8 mouse cellular contexts compared by ENCODE assay signal in genomic region chr10:77969274-77969972, GRCm38 (mm10). TPM values are rescaled to one million over a fixed set of nuclear protein-coding genes. Genes with fewer than 3 reads are reported as not detected.
DNase-seq lines count a peak whose midpoint lies in the region; ATAC-seq and TF ChIP-seq lines count a peak whose summit lies in the region.

No protein-coding gene starts in this region.

- TF ChIP-seq POLR2A in limb, embryonic 14.5 days (IDR thresholded peaks at IDR 0.05; ENCODE audit: borderline replicate concordance, extremely low read depth, insufficient read depth, insufficient read length), result no peak

- no peaks in the 10 kb centered on the region for H3K36me3 ChIP-seq in forebrain, embryonic 14.5 days (ENCODE audit: control insufficient read depth, insufficient read depth, low read length)
- no peaks in the 10 kb centered on the region for H3K36me3 ChIP-seq in hindbrain, embryonic 15.5 days
- H3K36me3 ChIP-seq in limb, embryonic 14.5 days (ENCODE audit: control insufficient read depth, insufficient read depth, low read length), result no peaks in the 10 kb centered on the region
- no peaks in the 10 kb centered on the region for H3K36me3 ChIP-seq in midbrain, embryonic 15.5 days (replicated peaks)
- H3K36me3 ChIP-seq in stomach, postnatal 0 days (ENCODE audit: control insufficient read depth, insufficient read depth, low read length), result no peaks in the 10 kb centered on the region

- 7% methylated on average over 26 of the region's 26 CpGs for WGBS in forebrain, embryonic 14.5 days
- WGBS in hindbrain, embryonic 15.5 days, result 5% methylated on average over 26 of the region's 26 CpGs
- 6% methylated on average over 26 of the region's 26 CpGs for WGBS in limb, embryonic 14.5 days
- WGBS in midbrain, embryonic 15.5 days, result 5% methylated on average over 26 of the region's 26 CpGs
- 3% methylated on average over 26 of the region's 26 CpGs for WGBS in stomach, postnatal 0 days

- intact Hi-C loops in heart, postnatal 25 days (cut with DNase I), result no loop called here

- H3K4me3 ChIP-seq in forebrain, embryonic 14.5 days (ENCODE audit: low read depth, low read length), result peak overlapping the region; percentile 30
- H3K4me3 ChIP-seq in hindbrain, embryonic 15.5 days, result peak overlapping the region; percentile 42
- H3K4me3 ChIP-seq in limb, embryonic 14.5 days (replicated peaks; ENCODE audit: low read length), result peak overlapping the region; percentile 31
- H3K4me3 ChIP-seq in midbrain, embryonic 15.5 days, result peak overlapping the region; percentile 46
- peak overlapping the region; percentile 8; the same call in 1 of the 2 replicates for H3K4me3 ChIP-seq in stomach, postnatal 0 days (ENCODE audit: low read depth, low read length)

- TF ChIP-seq CTCF in stomach, postnatal 0 days (IDR thresholded peaks at IDR 0.05; ENCODE audit: low read depth), result no peak

- no peak for TF ChIP-seq EP300 in stomach, postnatal 0 days (optimal IDR thresholded peaks at IDR 0.05)

- peak; percentile 88 for ATAC-seq in forebrain, embryonic 14.5 days
- peak; percentile 85 for ATAC-seq in hindbrain, embryonic 15.5 days (ENCODE audit: low FRiP score, low read depth)
- ATAC-seq in limb, embryonic 14.5 days (ENCODE audit: low FRiP score, low read depth), result peak; percentile 47; the same call in 1 of the 2 replicates
- peak; percentile 94 for ATAC-seq in midbrain, embryonic 15.5 days (replicated peaks)
- ATAC-seq in stomach, postnatal 0 days (ENCODE audit: low FRiP score, low TSS enrichment), result peak; percentile 71

- H3K9me3 ChIP-seq in forebrain, embryonic 14.5 days (replicated peaks; ENCODE audit: control insufficient read depth, low read length), result no peaks in the 10 kb centered on the region
- H3K9me3 ChIP-seq in hindbrain, embryonic 15.5 days, result no peaks in the 10 kb centered on the region
- H3K9me3 ChIP-seq in limb, embryonic 14.5 days (ENCODE audit: control insufficient read depth, low read length), result no peaks in the 10 kb centered on the region
- H3K9me3 ChIP-seq in midbrain, embryonic 15.5 days, result no peaks in the 10 kb centered on the region
- no peaks in the 10 kb centered on the region for H3K9me3 ChIP-seq in stomach, postnatal 0 days (ENCODE audit: control insufficient read depth, low read length)

- H3K4me1 ChIP-seq in forebrain, embryonic 14.5 days (ENCODE audit: control insufficient read depth, insufficient read depth, low read length), result no peaks in the 10 kb centered on the region; the same call in 1 of the 2 replicates
- H3K4me1 ChIP-seq in hindbrain, embryonic 15.5 days (replicated peaks), result peaks cover 7% of the 10 kb centered on the region
- H3K4me1 ChIP-seq in limb, embryonic 14.5 days (ENCODE audit: control insufficient read depth, insufficient read depth, low read length), result peaks cover 4% of the 10 kb centered on the region; the same call in 1 of the 2 replicates
- H3K4me1 ChIP-seq in midbrain, embryonic 15.5 days, result peaks cover 13% of the 10 kb centered on the region
- H3K4me1 ChIP-seq in stomach, postnatal 0 days (replicated peaks; ENCODE audit: control insufficient read depth, insufficient read depth), result no peaks in the 10 kb centered on the region; the same call in 1 of the 2 replicates

- no peak overlapping the region for H3K27ac ChIP-seq in forebrain, embryonic 14.5 days (ENCODE audit: low read depth, low read length)
- no peak overlapping the region for H3K27ac ChIP-seq in hindbrain, embryonic 15.5 days (replicated peaks)
- H3K27ac ChIP-seq in limb, embryonic 14.5 days (replicated peaks; ENCODE audit: low read depth, low read length), result no peak overlapping the region
- no peak overlapping the region for H3K27ac ChIP-seq in midbrain, embryonic 15.5 days
- no peak overlapping the region for H3K27ac ChIP-seq in stomach, postnatal 0 days (replicated peaks)

- DNase-seq in heart, adult 18-20 months, result peak; percentile 44 to 57
- no peak for DNase-seq in heart, postnatal 25 days (ENCODE audit: low spot score)
- DNase-seq in brain, embryonic 18.5 days (ENCODE audit: low read depth, low spot score), result peak; percentile 20
- peak; percentile 81 for DNase-seq in forebrain, embryonic 14.5 days (ENCODE audit: low spot score)
- peak; percentile 42 for DNase-seq in limb, embryonic 14.5 days (ENCODE audit: low spot score)
- DNase-seq in stomach, postnatal 0 days (ENCODE audit: low spot score), result peak; percentile 69

- peaks cover 3% of the 10 kb centered on the region; the same call in 1 of the 2 replicates for H3K27me3 ChIP-seq in forebrain, embryonic 14.5 days (replicated peaks; ENCODE audit: control insufficient read depth, insufficient read depth, low read length)
- peaks cover 13% of the 10 kb centered on the region for H3K27me3 ChIP-seq in hindbrain, embryonic 15.5 days
- peaks cover 12% of the 10 kb centered on the region; the same call in 1 of the 2 replicates for H3K27me3 ChIP-seq in limb, embryonic 14.5 days (ENCODE audit: control insufficient read depth, insufficient read depth, low read length)
- H3K27me3 ChIP-seq in midbrain, embryonic 15.5 days (replicated peaks), result peaks cover 18% of the 10 kb centered on the region; the same call in 1 of the 2 replicates
- no peaks in the 10 kb centered on the region for H3K27me3 ChIP-seq in stomach, postnatal 0 days (ENCODE audit: control insufficient read depth, insufficient read depth, low read length)

- peak overlapping the region; percentile 58 for H3K9ac ChIP-seq in forebrain, embryonic 14.5 days (ENCODE audit: low read length)
- H3K9ac ChIP-seq in hindbrain, embryonic 15.5 days, result peak overlapping the region; percentile 25
- H3K9ac ChIP-seq in limb, embryonic 14.5 days (ENCODE audit: low read depth, low read length, severe bottlenecking), result peak overlapping the region; percentile 31; the same call in 1 of the 2 replicates
- peak overlapping the region; percentile 49 for H3K9ac ChIP-seq in midbrain, embryonic 15.5 days
- no peak overlapping the region for H3K9ac ChIP-seq in stomach, postnatal 0 days (ENCODE audit: low read length)

- peak overlapping the region; percentile 68 for H3K4me2 ChIP-seq in forebrain, embryonic 14.5 days (ENCODE audit: low read length)
- peak overlapping the region; percentile 85 for H3K4me2 ChIP-seq in hindbrain, embryonic 15.5 days
- H3K4me2 ChIP-seq in limb, embryonic 14.5 days (replicated peaks; ENCODE audit: low read depth, low read length, severe bottlenecking), result peak overlapping the region; percentile 57
- H3K4me2 ChIP-seq in midbrain, embryonic 15.5 days, result peak overlapping the region; percentile 89
- H3K4me2 ChIP-seq in stomach, postnatal 0 days (replicated peaks; ENCODE audit: low read depth), result peak overlapping the region; percentile 45

RNA-seq across cellular contexts. Expression of gene Trpm2, which starts 0.9 kb away (rescaled TPM):
- total RNA-seq in heart, adult 18-20 months (2021), result 1 to 10 TPM in 1 of 2 experiments, under 1 TPM in 1; 0.99 to 1.5 TPM
- under 1 TPM; 0.55 to 0.56 TPM for total RNA-seq in heart, postnatal 25 days (2021)
- 1.4 and 2.8 TPM in 2 replicates for polyA plus RNA-seq in forebrain, embryonic 14.5 days (2014; fragmentation: Nextera tagmentation; extraction: Ambion mirVana)
- polyA plus RNA-seq in hindbrain, embryonic 15.5 days (2015; fragmentation: Nextera tagmentation; extraction: Ambion mirVana), result 5.4 and 7.1 TPM in 2 replicates
- 0.39 and 0.69 TPM in 2 replicates for polyA plus RNA-seq in limb, embryonic 14.5 days (2012; rRNA removed)
- 0.06 and 0.41 TPM in 2 replicates for polyA plus RNA-seq in limb, embryonic 14.5 days (2014; fragmentation: Nextera tagmentation; extraction: Ambion mirVana)
- 3.7 and 6.1 TPM in 2 replicates for polyA plus RNA-seq in midbrain, embryonic 15.5 days (2015; fragmentation: Nextera tagmentation; extraction: Ambion mirVana)
- polyA plus RNA-seq in stomach, postnatal 0 days (2015; fragmentation: Nextera tagmentation; extraction: Ambion mirVana), result 0.61 and 0.85 TPM in 2 replicates

RNA-seq across cellular contexts. Expression of gene 1810043G02Rik, which starts 8.9 kb away (rescaled TPM):
- total RNA-seq in heart, adult 18-20 months (2021), result 1 to 10 TPM; 8.8 to 9.8 TPM
- 10 to 100 TPM in 1 of 2 experiments, 1 to 10 TPM in 1; 9.7 to 11.1 TPM for total RNA-seq in heart, postnatal 25 days (2021)
- polyA plus RNA-seq in forebrain, embryonic 14.5 days (2014; fragmentation: Nextera tagmentation; extraction: Ambion mirVana), result 31.0 and 35.0 TPM in 2 replicates
- polyA plus RNA-seq in hindbrain, embryonic 15.5 days (2015; fragmentation: Nextera tagmentation; extraction: Ambion mirVana), result 46.8 and 54.5 TPM in 2 replicates
- polyA plus RNA-seq in limb, embryonic 14.5 days (2012; rRNA removed), result 42.9 and 55.6 TPM in 2 replicates
- 26.5 and 27.1 TPM in 2 replicates for polyA plus RNA-seq in limb, embryonic 14.5 days (2014; fragmentation: Nextera tagmentation; extraction: Ambion mirVana)
- 48.3 and 49.5 TPM in 2 replicates for polyA plus RNA-seq in midbrain, embryonic 15.5 days (2015; fragmentation: Nextera tagmentation; extraction: Ambion mirVana)
- 16.1 and 18.8 TPM in 2 replicates for polyA plus RNA-seq in stomach, postnatal 0 days (2015; fragmentation: Nextera tagmentation; extraction: Ambion mirVana)

RNA-seq across cellular contexts. Expression of gene Pfkl, which starts 40.5 kb away (rescaled TPM):
- total RNA-seq in heart, adult 18-20 months (2021), result 100 to 1,000 TPM; 114 to 120 TPM
- 100 to 1,000 TPM; 106 to 115 TPM for total RNA-seq in heart, postnatal 25 days (2021)
- polyA plus RNA-seq in forebrain, embryonic 14.5 days (2014; fragmentation: Nextera tagmentation; extraction: Ambion mirVana), result 77.0 and 91.6 TPM in 2 replicates
- polyA plus RNA-seq in hindbrain, embryonic 15.5 days (2015; fragmentation: Nextera tagmentation; extraction: Ambion mirVana), result 120 and 126 TPM in 2 replicates
- 129 and 180 TPM in 2 replicates for polyA plus RNA-seq in limb, embryonic 14.5 days (2012; rRNA removed)
- 112 and 122 TPM in 2 replicates for polyA plus RNA-seq in limb, embryonic 14.5 days (2014; fragmentation: Nextera tagmentation; extraction: Ambion mirVana)
- 127 and 128 TPM in 2 replicates for polyA plus RNA-seq in midbrain, embryonic 15.5 days (2015; fragmentation: Nextera tagmentation; extraction: Ambion mirVana)
- 82.4 and 86.1 TPM in 2 replicates for polyA plus RNA-seq in stomach, postnatal 0 days (2015; fragmentation: Nextera tagmentation; extraction: Ambion mirVana)
